Mouse (Mus musculus) bone marrow, adult 2 months (tissue): ENCODE data around the gene Treml4. TPM values are rescaled to one million over a fixed set of nuclear protein-coding genes. Genes with fewer than 3 reads are reported as not detected.
A peak's percentile ranks its signal among the peaks of the same experiment; 100 is the strongest.
"Not testable (repeated sequence)": the region's sequence is repeated elsewhere in the genome, so short reads cannot be mapped to it uniquely, and the experiment has no call there.

Experiments
- H3K27ac ChIP-seq: fragments of 200-500 bp; 2 replicates; pipeline ENCODE4 v1.5.1; 2012; ENCODE audit warnings: low read depth, mild to moderate bottlenecking, control low read depth, inconsistent platforms, low read length; ENCODE audit not compliant: control insufficient read depth, poor library complexity, insufficient read depth
- H3K4me1 ChIP-seq: fragments of 200-500 bp; 2 replicates; pipeline ENCODE4 v1.6.1; 2011; ENCODE audit warnings: low read length; ENCODE audit not compliant: control insufficient read depth, insufficient read depth
- H3K4me3 ChIP-seq: fragments of 200-500 bp; replicated peaks from 2 replicates; pipeline ENCODE3; 2011; ENCODE audit warnings: mild to moderate bottlenecking, low read depth, low read length, control low read depth; ENCODE audit not compliant: control insufficient read depth
- CTCF ChIP-seq: fragments of 200-500 bp; IDR thresholded peaks from 2 replicates; pipeline ENCODE4 v1.5.1; 2011; ENCODE audit warnings: low read length, control low read depth; ENCODE audit not compliant: control insufficient read depth, insufficient read depth
- POLR2A ChIP-seq: fragments of 200-500 bp; IDR thresholded peaks from 2 replicates; pipeline ENCODE4 v1.6.1; 2011; ENCODE audit warnings: low read depth, mild to moderate bottlenecking, control low read depth, low read length, borderline replicate concordance; ENCODE audit not compliant: control insufficient read depth
- WGBS: fragments of 180-500 bp; shearing (Covaris S2); methylation state at CpG from one replicate; pipeline ENCODE4 v1.1.7; 2018; 5-methylcytosine and 5-hydroxymethylcytosine counted together
- polyA plus RNA-seq: library from polyadenylated mRNA; stranded (reverse); fragments of >200 nt; gene quantifications from 2 replicates; pipeline ENCODE4 v1.2.4, GENCODE M21; 2011; ENCODE audit warnings: low replicate concordance; ENCODE audit not compliant: missing spikeins, insufficient read depth, insufficient read length

Gene Treml4
- polyA plus RNA-seq, 1 experiment: 21.2 TPM

DNA sequence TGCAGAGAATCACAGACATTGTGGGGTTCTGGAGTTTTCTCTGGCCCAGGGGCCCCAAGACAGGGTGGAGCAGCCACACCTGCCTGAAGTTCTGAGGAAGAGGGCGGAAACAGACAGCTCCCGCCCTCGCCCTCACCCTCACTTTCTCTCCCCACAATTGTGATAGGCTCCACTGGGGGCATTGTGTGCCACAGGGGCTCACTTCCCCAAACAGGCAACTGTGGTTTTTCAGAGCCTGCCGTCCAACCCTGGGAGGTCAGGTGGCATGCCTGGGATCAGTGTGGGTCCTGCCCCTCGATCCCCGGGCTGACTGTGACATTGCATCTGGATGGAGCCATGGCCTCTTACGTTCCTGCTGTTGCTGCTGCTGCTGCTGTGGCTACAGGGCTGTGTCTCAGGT lies 36.1 kb downstream of the Treml4 start:
- H3K27ac ChIP-seq: peak overlapping the region; percentile 96
- H3K4me3 ChIP-seq: peak overlapping the region; percentile 96
- H3K4me1 ChIP-seq: peaks cover 3% of the 10 kb centered on the region; the same call in 1 of the 2 replicates
- TF ChIP-seq CTCF (peak; percentile 28; the same call in 1 of the 2 replicates), POLR2A (peak; percentile 83)
- 1% methylated on average over 7 of the region's 7 CpGs for WGBS

DNA sequence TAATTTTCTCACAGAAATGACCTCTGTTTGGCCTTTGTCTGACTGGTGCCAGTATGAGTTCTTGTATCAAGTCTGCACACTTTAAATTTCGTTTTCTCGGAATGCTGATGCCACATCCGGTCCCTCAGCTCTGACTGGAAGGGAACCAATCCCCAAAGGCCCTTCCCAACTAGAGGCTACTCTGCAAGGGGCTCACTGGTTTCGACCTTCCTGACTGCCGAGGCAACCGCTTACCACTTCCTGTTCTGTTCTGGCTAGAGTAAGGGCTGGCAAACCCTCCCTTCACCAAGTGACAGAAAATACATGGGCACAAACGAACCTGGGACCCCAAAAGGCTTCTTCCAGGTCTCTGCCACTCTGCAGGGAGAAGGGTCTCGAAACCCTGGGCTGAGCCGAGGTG lies 36.8 kb downstream of the Treml4 start:
- WGBS: under 1% methylated on average over 9 of the region's 9 CpGs
- TF ChIP-seq POLR2A: no peak
- peaks cover 3% of the 10 kb centered on the region; the same call in 1 of the 2 replicates for H3K4me1 ChIP-seq

DNA sequence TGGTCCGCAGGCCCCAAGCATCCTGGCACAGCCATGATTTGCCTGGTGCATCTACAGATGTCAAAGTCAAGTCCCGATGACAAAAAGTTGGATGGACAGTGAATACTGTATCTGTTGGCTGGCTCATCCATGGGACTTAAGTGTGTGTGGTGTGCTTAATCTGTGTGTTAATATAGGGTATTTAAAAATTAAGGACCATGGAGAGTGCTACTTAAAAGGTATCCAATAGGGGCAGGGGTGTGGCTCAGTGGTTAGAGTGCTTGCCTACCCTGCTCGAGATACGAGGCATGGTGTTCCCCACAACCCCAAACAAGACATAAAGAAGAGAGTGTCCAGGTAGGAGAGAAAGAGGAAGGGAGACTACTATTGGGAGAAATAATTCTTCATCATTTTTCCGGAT lies 37.7 kb downstream of the Treml4 start:
- Histone ChIP-seq H3K4me1 (peaks cover 3% of the 10 kb centered on the region; the same call in 1 of the 2 replicates), H3K4me3 (peak overlapping the region; percentile 44), H3K27ac (no peak overlapping the region)
- TF ChIP-seq CTCF: no peak
- TF ChIP-seq POLR2A: no peak
- 48% methylated on average over 5 of the region's 5 CpGs for WGBS

More for the DNA sequence above, 36.8 kb downstream of the Treml4 start:
- Histone ChIP-seq H3K4me3 (peak overlapping the region; percentile 96), H3K27ac (peak overlapping the region; percentile 96)

DNA sequence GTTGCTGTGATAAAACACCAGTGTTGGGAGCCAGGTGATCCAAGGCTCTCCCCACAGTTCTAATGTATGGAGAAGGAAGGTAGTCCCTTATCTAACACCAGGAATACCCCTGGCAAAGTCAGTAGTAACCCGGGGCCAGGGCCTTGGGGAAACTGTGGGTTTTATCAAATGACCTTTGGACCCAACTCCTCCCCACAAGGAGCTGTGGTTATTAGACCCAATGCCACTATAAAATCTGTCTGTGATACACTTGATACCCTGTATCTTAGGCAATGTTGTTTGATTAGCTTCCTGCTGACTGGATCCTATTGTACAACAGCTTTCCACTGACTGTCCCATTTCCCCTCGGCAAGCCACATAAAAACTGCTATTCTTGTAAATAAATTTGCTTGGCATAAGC lies 48.0 kb downstream of the Treml4 start:
- no peak overlapping the region for H3K27ac ChIP-seq
- TF ChIP-seq CTCF (no peak), POLR2A (no peak)
- H3K4me3 ChIP-seq: no peak overlapping the region
- 47% methylated on average over 2 of the region's 2 CpGs for WGBS
- H3K4me1 ChIP-seq: peaks cover 4% of the 10 kb centered on the region; the same call in 1 of the 2 replicates

GRCm38 (mm10) chr17:48315905-48316579 lies 51.9 kb downstream of the Treml4 start, which contains the start of gene B430306N03Rik:
B430306N03Rik (plus strand) TSS chr17:48316141.
- 14% methylated on average over 3 of the region's 3 CpGs for WGBS
- Histone ChIP-seq H3K4me3 (peak within 1 kb of the TSS; percentile 63), H3K27ac (peak within 1 kb of the TSS; percentile 90)
- H3K4me1 ChIP-seq: not testable (repeated sequence)

GRCm38 (mm10) chr17:48318686-48319085 lies 54.6 kb downstream of the Treml4 start:
- peaks cover 1% of the 10 kb centered on the region; the same call in 1 of the 2 replicates for H3K4me1 ChIP-seq
- WGBS: 90% methylated on average over 1 of the region's 1 CpGs
- TF ChIP-seq POLR2A: no peak
- no peak for TF ChIP-seq CTCF

GRCm38 (mm10) chr17:48321279-48321678 lies 57.2 kb downstream of the Treml4 start:
- WGBS: 71% methylated on average over 2 of the region's 2 CpGs
- peaks cover 7% of the 10 kb centered on the region; the same call in 1 of the 2 replicates for H3K4me1 ChIP-seq
- no peak overlapping the region for H3K4me3 ChIP-seq
- no peak for TF ChIP-seq POLR2A
- no peak for TF ChIP-seq CTCF
- H3K27ac ChIP-seq: no peak overlapping the region

More at GRCm38 (mm10) chr17:48318686-48319085, 54.6 kb downstream of the Treml4 start:
- peak overlapping the region; percentile 21 for H3K4me3 ChIP-seq
- H3K27ac ChIP-seq: no peak overlapping the region

DNA sequence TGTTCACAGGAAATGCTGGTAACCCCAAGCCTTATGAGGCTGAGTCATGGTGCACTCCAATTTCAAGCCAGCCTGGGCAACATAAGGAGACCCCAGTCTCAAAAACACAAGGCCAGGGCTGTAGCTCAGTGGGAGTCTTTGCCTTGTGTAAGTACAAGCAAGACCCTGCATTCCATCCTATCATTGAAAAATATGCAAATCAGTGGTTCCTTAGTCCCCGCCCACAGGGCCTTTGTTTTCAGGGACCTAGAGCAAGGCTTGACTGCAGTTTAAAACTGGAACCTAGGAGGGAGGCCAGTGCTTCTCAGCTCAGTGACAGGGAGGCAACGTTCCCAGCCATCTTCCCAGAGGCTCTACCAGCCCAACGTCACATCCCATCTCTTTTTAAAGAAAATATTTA lies 59.1 kb downstream of the Treml4 start:
- no peak overlapping the region for H3K4me3 ChIP-seq
- H3K4me1 ChIP-seq: peaks cover 7% of the 10 kb centered on the region; the same call in 1 of the 2 replicates
- WGBS: 69% methylated on average over 3 of the region's 3 CpGs
- TF ChIP-seq POLR2A (no peak), CTCF (no peak)
- peak overlapping the region; percentile 34 for H3K27ac ChIP-seq
